7 mouse cellular contexts compared by ENCODE assay signal in the genomic region with DNA sequence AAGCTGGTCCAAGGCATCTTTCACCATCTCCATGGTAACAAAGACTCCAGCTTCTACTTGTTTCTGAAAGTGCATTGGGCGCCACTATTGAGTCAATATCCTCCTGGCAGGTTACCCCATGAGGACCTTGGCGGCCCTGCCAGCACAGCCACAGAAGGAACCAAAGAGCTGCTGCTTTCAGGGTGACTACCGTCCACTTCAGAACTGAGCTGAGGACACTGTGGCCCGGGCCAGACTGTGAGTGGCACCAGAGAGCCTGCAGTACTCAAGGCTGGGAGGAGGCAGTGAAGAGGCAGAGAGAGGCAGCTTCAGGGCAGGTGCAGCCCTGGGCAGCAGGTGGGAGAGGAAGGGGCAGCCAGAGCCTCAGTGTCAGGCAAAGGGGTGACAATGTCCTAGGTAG.
"Had no signal": no experiment of that assay in that cellular context is flagged by ENCODE, and none has a peak within 500 bp of the region (broad histone marks: within the 10 kb centered on the region; RNA-seq: fewer than 3 reads in every experiment).

No protein-coding gene starts in this region.

- DNase-seq: liver, embryonic 13.5 days; liver, postnatal 0 days; lung, postnatal 10 days; right cerebral cortex, postnatal 14 days; thymus, adult 2 months; thymus, postnatal 25 days; thymus, postnatal 4 days had no signal
